Mouse (Mus musculus) hindbrain, embryonic 12.5 days (tissue): ENCODE results near the gene Rabgap1l. TPM values are rescaled to one million over a fixed set of nuclear protein-coding genes. Genes with fewer than 3 reads are reported as not detected.
A peak's percentile ranks its signal among the peaks of the same experiment; 100 is the strongest.

ENCODE experiments used
- ATAC-seq: fragments of 200-750 bp; cut with Nextera tagmentation; 2 replicates; pipeline ENCODE4 v1.8.0; 2017; ENCODE audit warnings: moderate TSS enrichment; ENCODE audit not compliant: low FRiP score
- H3K27ac ChIP-seq: fragments of 300-500 bp; sonication (generic); 2 replicates; pipeline ENCODE4 v1.5.1; 2016; ENCODE audit warnings: mild to moderate bottlenecking
- H3K27me3 ChIP-seq: fragments of 300-500 bp; sonication (generic); 2 replicates; pipeline ENCODE4 v1.6.1; 2016; ENCODE audit warnings: mild to moderate bottlenecking
- H3K36me3 ChIP-seq: fragments of 300-500 bp; sonication (generic); 2 replicates; pipeline ENCODE4 v1.6.1; 2016; ENCODE audit warnings: mild to moderate bottlenecking
- H3K4me1 ChIP-seq: fragments of 300-500 bp; sonication (generic); 2 replicates; pipeline ENCODE4 v1.6.1; 2016
- H3K4me2 ChIP-seq: fragments of 300-500 bp; sonication (generic); replicated peaks from 2 replicates; pipeline ENCODE4 v1.6.1; 2016; ENCODE audit warnings: mild to moderate bottlenecking
- H3K4me3 ChIP-seq: fragments of 300-500 bp; sonication (generic); 2 replicates; pipeline ENCODE4 v1.5.1; 2016; ENCODE audit warnings: mild to moderate bottlenecking
- H3K9ac ChIP-seq: fragments of 300-500 bp; sonication (generic); 2 replicates; pipeline ENCODE4 v1.6.1; 2016; ENCODE audit warnings: mild to moderate bottlenecking, moderate library complexity
- H3K9me3 ChIP-seq: fragments of 300-500 bp; sonication (generic); replicated peaks from 2 replicates; pipeline ENCODE4 v1.6.1; 2016; ENCODE audit warnings: mild to moderate bottlenecking
- WGBS: fragments of 180-500 bp; shearing (Covaris S2); methylation state at CpG from one replicate; pipeline ENCODE4 v1.1.7; 2016; 5-methylcytosine and 5-hydroxymethylcytosine counted together
- polyA plus RNA-seq: library from polyadenylated mRNA; unstranded; fragments of >200 nt; fragmentation: Nextera tagmentation; extraction: Ambion mirVana; gene quantifications from 2 replicates; pipeline ENCODE4 v1.2.1, GENCODE M21; 2016

Gene Rabgap1l
- polyA plus RNA-seq, 1 experiment from 2014 or later = 20.5 TPM

DNA sequence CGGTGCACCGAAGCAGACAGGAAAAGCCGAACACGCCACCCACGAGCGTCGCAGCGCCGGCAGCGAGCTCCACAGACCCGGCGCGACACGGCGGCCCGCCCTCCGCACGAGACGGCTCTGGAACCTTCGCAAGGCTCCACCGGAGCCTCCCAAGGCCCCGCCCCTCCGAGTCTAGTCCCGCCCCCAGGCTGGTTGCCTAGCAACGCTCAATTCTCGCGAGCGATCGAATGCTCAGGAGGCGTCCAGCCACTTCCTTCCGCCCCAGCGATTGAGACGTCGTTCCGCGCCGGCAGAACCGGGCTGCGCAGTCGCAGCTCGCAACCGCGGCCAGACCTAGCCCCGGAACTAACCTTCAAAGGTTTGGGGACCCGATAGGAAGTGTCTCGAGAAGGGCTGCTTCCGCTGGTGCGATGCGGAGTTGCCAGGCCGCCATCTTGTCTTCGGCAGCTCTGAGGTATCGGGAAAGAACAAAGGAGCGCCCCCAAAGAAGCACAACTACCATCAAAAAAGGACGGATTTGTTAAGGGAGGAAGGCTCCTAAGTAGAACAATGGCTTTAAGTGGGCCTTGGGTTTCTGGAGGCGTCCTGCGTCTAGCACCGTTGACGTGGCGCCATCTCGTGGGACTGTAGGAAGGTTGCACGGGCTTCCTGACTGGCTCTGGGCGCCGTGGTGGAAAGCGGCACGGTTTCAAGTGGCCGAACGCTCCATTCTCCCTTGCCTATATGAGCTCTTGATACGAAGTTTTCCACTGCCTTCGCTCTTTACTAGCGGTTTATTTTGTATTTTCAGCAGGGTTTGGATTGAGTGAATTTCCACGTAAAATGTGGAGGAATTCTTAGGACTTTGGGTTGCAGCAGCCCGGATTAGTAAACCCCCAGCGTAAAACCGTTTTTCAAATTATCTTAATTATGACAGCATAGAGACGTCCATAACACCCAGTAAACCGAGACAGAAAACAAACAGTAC is 580.0 kb downstream of the Rabgap1l start, which contains the start of gene Cacybp:
Gene Cacybp, minus strand, starts transcription at position 173 of the 967 bp plus-strand sequence.
- Histone ChIP-seq H3K9me3 (no peaks in the 10 kb centered on the region), H3K4me2 (peak within 1 kb of the TSS; percentile 75), H3K36me3 (0 out of 2 replicates have a peak, but pooled peaks cover under 1% of the 10 kb centered on the region), H3K4me3 (peak within 1 kb of the TSS; percentile 90), H3K27me3 (no peaks in the 10 kb centered on the region), H3K9ac (peak within 1 kb of the TSS; percentile 94), H3K27ac (peak within 1 kb of the TSS; percentile 99), H3K4me1 (peaks cover 16% of the 10 kb centered on the region)
- under 1% methylated on average over 71 of the region's 76 CpGs for WGBS
- peak; percentile 98 for ATAC-seq

DNA sequence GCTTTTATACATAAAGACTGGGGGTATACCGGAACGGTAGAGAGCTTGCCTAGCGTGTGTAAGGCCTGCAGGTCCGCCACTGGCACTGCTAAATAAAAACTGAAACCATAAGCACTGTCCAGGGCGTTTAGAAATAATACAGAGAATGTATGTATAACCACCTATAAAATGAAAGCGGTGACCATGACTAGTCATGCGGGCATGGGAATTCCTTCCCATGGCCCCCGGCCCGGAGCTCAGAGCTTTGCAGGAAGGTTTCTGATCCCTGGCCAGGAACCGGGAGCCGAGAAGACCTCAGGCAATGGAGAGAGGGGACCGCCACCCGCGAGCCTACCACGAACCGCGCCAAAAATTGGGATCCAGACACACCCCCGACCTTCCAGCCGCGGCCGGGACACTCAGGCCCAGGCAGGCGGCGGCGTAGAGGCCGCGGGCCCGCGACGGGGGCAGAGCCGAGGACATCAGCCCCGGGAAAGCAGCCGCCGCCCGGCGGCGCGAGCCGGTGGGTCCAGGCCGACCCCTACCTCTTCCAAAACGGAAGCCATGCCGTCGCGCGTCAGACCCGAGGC is 580.8 kb downstream of the Rabgap1l start:
- WGBS = under 1% methylated on average over 45 of the region's 45 CpGs
- H3K27ac ChIP-seq = peak overlapping the region; percentile 99
- peaks cover 16% of the 10 kb centered on the region for H3K4me1 ChIP-seq
- peak overlapping the region; percentile 90 for H3K4me3 ChIP-seq
- H3K9me3 ChIP-seq = no peaks in the 10 kb centered on the region
- no peaks in the 10 kb centered on the region for H3K27me3 ChIP-seq
- peak; percentile 82 for ATAC-seq
- peak overlapping the region; percentile 75 for H3K4me2 ChIP-seq
- H3K9ac ChIP-seq = peak overlapping the region; percentile 94
- H3K36me3 ChIP-seq = peaks cover 8% of the 10 kb centered on the region

DNA sequence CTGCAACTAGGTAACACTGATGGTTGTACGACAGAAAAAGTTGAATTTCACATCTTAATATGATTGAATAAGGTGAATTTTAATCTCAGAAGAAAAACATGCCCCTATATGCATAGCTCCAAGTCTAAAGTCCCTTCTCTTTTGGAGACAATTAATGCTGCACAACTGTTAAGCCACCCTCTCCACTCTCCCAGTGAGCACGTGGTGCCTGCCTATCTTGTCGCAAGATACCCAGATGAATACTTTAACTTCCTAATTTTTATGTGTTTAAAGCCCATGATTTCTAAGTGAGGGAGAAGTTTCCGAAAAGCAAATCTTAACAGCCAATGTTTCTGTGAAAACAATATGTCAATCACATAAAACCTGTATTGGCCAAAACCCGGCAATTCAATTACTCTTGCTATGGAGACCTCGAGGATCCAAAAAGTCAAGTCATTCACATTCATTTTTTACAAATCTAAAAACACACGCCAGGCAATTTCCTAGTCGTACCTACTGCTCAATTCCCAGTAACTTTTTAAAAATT is 581.4 kb downstream of the Rabgap1l start:
- H3K36me3 ChIP-seq = peaks cover 14% of the 10 kb centered on the region
- no peak for ATAC-seq
- H3K27ac ChIP-seq = peak overlapping the region; percentile 99
- H3K9me3 ChIP-seq = no peaks in the 10 kb centered on the region
- peak overlapping the region; percentile 90 for H3K4me3 ChIP-seq
- WGBS = 2% methylated on average over 8 of the region's 8 CpGs
- H3K27me3 ChIP-seq = no peaks in the 10 kb centered on the region
- peak overlapping the region; percentile 94 for H3K9ac ChIP-seq
- peak overlapping the region; percentile 75 for H3K4me2 ChIP-seq
- peaks cover 16% of the 10 kb centered on the region for H3K4me1 ChIP-seq

DNA sequence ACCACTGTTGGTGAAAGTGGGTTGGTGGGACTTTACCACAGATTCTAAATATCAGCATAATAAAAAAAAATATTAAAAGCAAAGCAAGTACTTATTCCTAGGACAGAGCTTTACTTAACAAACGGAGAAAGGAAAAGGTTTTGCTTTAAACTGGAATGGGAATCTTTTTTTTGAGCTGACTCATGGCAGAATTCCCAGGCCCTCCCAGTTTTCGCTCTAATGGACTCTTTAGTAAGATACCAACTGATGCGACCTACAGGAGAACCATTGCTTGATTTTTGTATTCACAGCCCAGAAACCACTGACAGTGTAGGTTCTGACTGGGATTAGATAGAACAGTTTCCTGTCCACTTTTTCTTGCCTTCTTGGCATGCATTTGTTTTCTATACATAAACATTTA is 582.4 kb downstream of the Rabgap1l start:
- no peak overlapping the region for H3K9ac ChIP-seq
- WGBS = 74% methylated on average over 3 of the region's 3 CpGs

DNA sequence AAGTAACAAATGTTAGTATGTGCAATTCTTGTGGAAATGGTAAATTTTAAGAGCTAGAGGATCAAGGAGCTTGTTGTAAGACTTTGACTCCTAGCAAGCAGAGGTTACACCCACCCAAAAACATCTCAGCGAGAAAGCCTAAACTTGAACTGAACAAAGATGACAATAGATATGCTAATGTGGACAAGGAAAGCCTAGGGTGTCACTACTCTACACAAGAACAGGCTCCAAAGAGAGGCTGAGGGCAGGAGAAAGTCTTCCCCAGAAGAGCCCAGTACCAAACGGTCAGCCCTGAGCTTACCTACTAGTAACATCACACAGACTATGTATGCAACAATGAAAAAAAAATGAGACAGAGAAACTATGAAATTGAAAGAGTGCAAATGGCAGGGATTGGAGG is 583.2 kb downstream of the Rabgap1l start:
- Histone ChIP-seq H3K4me1 (peaks cover 16% of the 10 kb centered on the region), H3K4me3 (no peak overlapping the region), H3K9me3 (no peaks in the 10 kb centered on the region), H3K36me3 (peaks cover 30% of the 10 kb centered on the region), H3K27me3 (no peaks in the 10 kb centered on the region), H3K9ac (no peak overlapping the region), H3K27ac (no peak overlapping the region), H3K4me2 (peak overlapping the region; percentile 16; the same call in 1 of the 2 replicates)
- WGBS = 37% methylated on average over 2 of the region's 2 CpGs
- ATAC-seq = no peak

More for the DNA sequence above, 582.4 kb downstream of the Rabgap1l start:
- no peak overlapping the region for H3K27ac ChIP-seq
- H3K4me3 ChIP-seq = peak overlapping the region; percentile 90; the same call in 1 of the 2 replicates
- no peaks in the 10 kb centered on the region for H3K9me3 ChIP-seq
- H3K4me1 ChIP-seq = peaks cover 16% of the 10 kb centered on the region
- peaks cover 25% of the 10 kb centered on the region for H3K36me3 ChIP-seq
- no peak for ATAC-seq
- H3K4me2 ChIP-seq = peak overlapping the region; percentile 75
- H3K27me3 ChIP-seq = no peaks in the 10 kb centered on the region

GRCm38 (mm10) chr1:160205486-160205885 is 587.5 kb downstream of the Rabgap1l start:
- Histone ChIP-seq H3K9me3 (no peaks in the 10 kb centered on the region), H3K4me1 (peaks cover 5% of the 10 kb centered on the region), H3K9ac (no peak overlapping the region), H3K27ac (no peak overlapping the region), H3K36me3 (peaks cover 59% of the 10 kb centered on the region), H3K27me3 (no peaks in the 10 kb centered on the region), H3K4me2 (no peak overlapping the region), H3K4me3 (no peak overlapping the region)
- ATAC-seq = no peak

- H3K4me1 ChIP-seq = peaks cover 10% of the 10 kb centered on the region; the same call in 1 of the 2 replicates
- H3K9ac ChIP-seq = peak overlapping the region; percentile 75
- H3K9me3 ChIP-seq = no peaks in the 10 kb centered on the region
- H3K27ac ChIP-seq = peak overlapping the region; percentile 67
- no peak; the same call in 1 of the 2 replicates for ATAC-seq
- H3K36me3 ChIP-seq = peaks cover 16% of the 10 kb centered on the region
- peak overlapping the region; percentile 64 for H3K4me3 ChIP-seq
- WGBS = under 1% methylated on average over 13 of the region's 13 CpGs
- H3K4me2 ChIP-seq = peak overlapping the region; percentile 80
- no peaks in the 10 kb centered on the region for H3K27me3 ChIP-seq
Observed at GRCm38 (mm10) chr1:160195337-160195663, 597.7 kb downstream of the Rabgap1l start.

- H3K4me3 ChIP-seq = peak within 1 kb of the TSS; percentile 64
- H3K4me2 ChIP-seq = peak within 1 kb of the TSS; percentile 80
- peaks cover 12% of the 10 kb centered on the region for H3K36me3 ChIP-seq
- WGBS = 8% methylated on average over 31 of the region's 31 CpGs
- H3K27ac ChIP-seq = peak within 1 kb of the TSS; percentile 67
- peaks cover 10% of the 10 kb centered on the region; the same call in 1 of the 2 replicates for H3K4me1 ChIP-seq
- no peaks in the 10 kb centered on the region for H3K27me3 ChIP-seq
- ATAC-seq = peak; percentile 100
- no peaks in the 10 kb centered on the region for H3K9me3 ChIP-seq
- peak within 1 kb of the TSS; percentile 75 for H3K9ac ChIP-seq
Observed at GRCm38 (mm10) chr1:160194529-160195336, 598.3 kb downstream of the Rabgap1l start, which contains the start of gene Mrps14. Gene Mrps14 (plus strand): TSS chr1:160195215.

DNA sequence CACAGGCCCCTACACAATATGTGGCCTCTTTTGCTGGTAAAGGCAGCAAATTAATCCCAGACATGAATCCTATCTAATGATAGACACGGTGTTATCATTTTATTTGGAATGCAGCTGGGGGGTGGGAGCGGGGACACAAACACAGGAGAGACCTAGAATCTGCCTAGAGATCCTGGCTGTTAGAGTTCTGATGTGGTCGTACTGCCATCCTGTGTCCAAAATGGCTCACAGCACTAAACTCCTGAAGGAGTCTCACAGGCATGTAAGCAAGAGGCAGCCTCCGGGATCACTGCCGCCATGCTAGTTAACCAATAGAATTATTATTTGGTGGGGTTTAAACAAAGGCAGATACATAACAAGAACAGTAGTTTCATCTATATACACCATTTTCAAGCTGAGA is 608.5 kb downstream of the Rabgap1l start:
- H3K36me3 ChIP-seq = no peaks in the 10 kb centered on the region
- no peaks in the 10 kb centered on the region for H3K9me3 ChIP-seq
- no peak overlapping the region for H3K27ac ChIP-seq
- H3K4me2 ChIP-seq = peak overlapping the region; percentile 13; the same call in 1 of the 2 replicates
- ATAC-seq = peak; percentile 64
- H3K4me3 ChIP-seq = no peak overlapping the region
- no peaks in the 10 kb centered on the region for H3K27me3 ChIP-seq
- 22% methylated on average over 5 of the region's 5 CpGs for WGBS
- H3K9ac ChIP-seq = no peak overlapping the region
- 0 out of 2 replicates have a peak, but pooled peaks cover 3% of the 10 kb centered on the region for H3K4me1 ChIP-seq

DNA sequence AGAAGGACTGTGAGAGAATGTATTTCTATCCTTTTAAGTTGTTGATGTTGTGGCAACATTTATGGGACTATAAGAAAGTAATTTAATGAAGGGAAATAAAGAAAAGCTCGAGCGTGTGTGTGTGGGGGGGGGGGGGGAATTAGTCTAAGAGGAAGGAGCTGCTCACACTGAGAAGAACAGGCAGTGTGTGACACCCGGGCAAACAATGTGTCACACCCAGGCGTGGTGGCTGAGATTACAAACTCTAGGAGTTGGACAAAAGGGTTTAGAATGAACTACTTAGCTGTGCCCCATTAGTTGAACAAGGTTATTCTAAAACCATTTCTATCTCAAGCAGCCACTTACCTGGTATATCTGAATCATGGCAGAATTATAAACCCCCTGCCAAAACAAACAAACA is 611.8 kb downstream of the Rabgap1l start:
- WGBS = 85% methylated on average over 4 of the region's 4 CpGs
- no peaks in the 10 kb centered on the region for H3K27me3 ChIP-seq
- no peak overlapping the region for H3K9ac ChIP-seq
- no peaks in the 10 kb centered on the region for H3K9me3 ChIP-seq
- no peak overlapping the region for H3K27ac ChIP-seq
- no peak for ATAC-seq
- no peaks in the 10 kb centered on the region for H3K36me3 ChIP-seq
- H3K4me3 ChIP-seq = no peak overlapping the region
- no peak overlapping the region for H3K4me2 ChIP-seq
- H3K4me1 ChIP-seq = 0 out of 2 replicates have a peak, but pooled peaks cover 3% of the 10 kb centered on the region

DNA sequence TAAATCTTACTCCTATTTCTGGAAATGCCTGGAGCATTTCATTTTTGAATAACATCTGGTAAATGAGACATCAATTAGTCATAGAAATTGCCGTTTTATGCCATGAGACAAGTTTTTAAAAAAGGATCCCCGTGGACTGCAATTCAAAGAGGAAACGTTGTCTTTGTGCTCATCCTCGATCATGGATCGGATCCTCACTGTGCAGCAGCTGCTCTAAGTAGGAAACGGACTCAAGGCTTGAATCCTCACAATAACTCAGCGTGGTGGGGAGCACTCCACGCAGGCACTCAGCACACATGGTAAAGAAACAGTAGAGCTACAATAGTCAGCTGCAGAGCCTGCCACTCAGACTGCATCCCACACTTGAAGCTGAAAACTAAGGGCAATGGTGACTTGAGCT is 616.1 kb downstream of the Rabgap1l start:
- Histone ChIP-seq H3K4me3 (no peak overlapping the region), H3K4me2 (no peak overlapping the region), H3K9ac (no peak overlapping the region), H3K9me3 (no peaks in the 10 kb centered on the region), H3K36me3 (no peaks in the 10 kb centered on the region), H3K4me1 (no peaks in the 10 kb centered on the region), H3K27me3 (no peaks in the 10 kb centered on the region), H3K27ac (no peak overlapping the region)
- WGBS = 69% methylated on average over 8 of the region's 8 CpGs
- ATAC-seq = no peak
